Mouse (Mus musculus): Measurements from ENCODE around the gene Cntnap4. TPM values are rescaled to one million over a fixed set of nuclear protein-coding genes. Genes with fewer than 3 reads are reported as not detected.
"Not testable (repeated sequence)": the region's sequence is repeated elsewhere in the genome, so short reads cannot be mapped to it uniquely, and the experiment has no call there.

The Cntnap4 gene
- polyA plus RNA-seq, 2 experiments, result 3.9 TPM

DNA sequence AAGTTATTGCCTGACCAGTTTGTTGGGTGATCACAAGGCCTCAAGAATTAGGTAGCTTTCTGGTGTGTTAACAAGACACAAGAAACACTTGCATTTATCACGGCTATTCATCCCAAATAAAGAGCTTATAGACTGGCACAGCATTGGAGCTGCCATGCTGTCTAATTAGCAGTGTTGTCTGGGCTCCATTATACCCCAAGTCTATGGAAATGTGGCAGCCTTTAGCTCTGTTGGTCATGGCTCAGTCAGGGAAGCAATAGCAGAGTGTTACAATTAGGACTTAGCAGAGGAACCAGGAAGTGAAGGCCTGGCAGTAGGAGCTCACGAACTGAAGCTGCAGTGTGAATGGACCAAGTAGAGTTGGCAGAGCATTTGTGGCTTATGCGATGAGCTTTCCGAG, 185.3 kb downstream of the Cntnap4 start:
- H3K4me1 ChIP-seq (ENCODE audit: control insufficient read depth, insufficient read depth, low read length), result no peaks in the 10 kb centered on the region
- DNase-seq (ENCODE audit: low spot score) (no peak), ATAC-seq (ENCODE audit: low FRiP score, low read depth) (no peak)
- TF ChIP-seq POLR2A (IDR thresholded peaks at IDR 0.05; ENCODE audit: borderline replicate concordance, extremely low read depth, insufficient read depth, insufficient read length), result no peak
- H3K27me3 ChIP-seq (ENCODE audit: control insufficient read depth, insufficient read depth, low read length), result no peaks in the 10 kb centered on the region
- WGBS, result 75% methylated on average over 4 of the region's 4 CpGs
- H3K9ac ChIP-seq (ENCODE audit: low read depth, low read length, severe bottlenecking), result no peak overlapping the region
- no peak overlapping the region for H3K4me2 ChIP-seq (replicated peaks; ENCODE audit: low read depth, low read length, severe bottlenecking)
- H3K36me3 ChIP-seq (ENCODE audit: control insufficient read depth, insufficient read depth, low read length), result no peaks in the 10 kb centered on the region
- no peak overlapping the region for H3K27ac ChIP-seq (replicated peaks; ENCODE audit: low read depth, low read length)
- no peaks in the 10 kb centered on the region for H3K9me3 ChIP-seq (ENCODE audit: control insufficient read depth, low read length)
- H3K4me3 ChIP-seq (replicated peaks; ENCODE audit: low read length), result no peak overlapping the region

DNA sequence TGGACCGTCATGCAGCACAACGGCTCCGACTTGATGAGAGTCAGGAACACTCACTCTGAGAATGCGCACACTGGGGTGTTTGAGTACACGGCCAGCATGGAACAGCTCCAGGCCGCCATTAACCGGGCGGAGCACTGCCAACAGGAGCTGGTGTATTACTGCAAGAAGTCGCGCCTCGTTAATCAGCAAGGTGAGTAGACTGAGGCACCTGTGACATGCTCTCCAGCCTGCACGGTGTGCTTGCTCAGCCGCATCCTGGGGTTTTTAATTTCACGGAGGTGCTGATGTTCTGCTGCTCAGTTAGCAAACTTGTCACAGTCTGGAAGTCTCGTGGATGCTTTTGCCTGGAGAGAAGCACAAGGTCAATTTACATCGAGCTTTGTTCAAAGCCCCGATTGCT, 233.2 kb downstream of the Cntnap4 start:
- Histone ChIP-seq H3K4me2 (replicated peaks; ENCODE audit: low read depth, low read length, severe bottlenecking) (no peak overlapping the region), H3K9ac (ENCODE audit: low read depth, low read length, severe bottlenecking) (no peak overlapping the region), H3K27me3 (ENCODE audit: control insufficient read depth, insufficient read depth, low read length) (no peaks in the 10 kb centered on the region), H3K27ac (replicated peaks; ENCODE audit: low read depth, low read length) (no peak overlapping the region), H3K4me3 (replicated peaks; ENCODE audit: low read length) (no peak overlapping the region), H3K4me1 (ENCODE audit: control insufficient read depth, insufficient read depth, low read length) (no peaks in the 10 kb centered on the region), H3K36me3 (ENCODE audit: control insufficient read depth, insufficient read depth, low read length) (no peaks in the 10 kb centered on the region), H3K9me3 (ENCODE audit: control insufficient read depth, low read length) (no peaks in the 10 kb centered on the region)
- ATAC-seq (ENCODE audit: low FRiP score, low read depth) (no peak), DNase-seq (ENCODE audit: low spot score) (no peak)
- no peak for TF ChIP-seq POLR2A (IDR thresholded peaks at IDR 0.05; ENCODE audit: borderline replicate concordance, extremely low read depth, insufficient read depth, insufficient read length)
- 89% methylated on average over 17 of the region's 17 CpGs for WGBS

DNA sequence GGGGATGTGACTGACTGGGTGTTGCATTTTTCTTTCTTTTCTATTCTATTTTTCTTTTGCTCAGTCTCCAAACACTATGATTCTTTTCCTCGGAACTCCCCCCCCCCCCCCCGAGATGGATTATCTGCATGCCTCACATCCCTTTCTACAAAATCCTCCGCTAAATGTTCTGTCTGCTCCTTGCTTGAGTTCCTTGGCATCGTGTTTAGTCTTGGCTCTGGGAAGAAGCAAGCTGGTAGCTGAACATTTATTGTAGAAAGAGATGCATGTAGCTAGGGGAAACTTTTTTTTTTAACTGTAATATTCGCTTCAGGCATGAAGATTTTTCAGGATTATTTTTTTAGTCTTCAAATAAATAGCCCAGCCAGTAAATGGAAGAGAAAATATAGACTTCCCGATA, 239.5 kb downstream of the Cntnap4 start:
- Histone ChIP-seq H3K27me3 (ENCODE audit: control insufficient read depth, insufficient read depth, low read length) (no peaks in the 10 kb centered on the region), H3K27ac (replicated peaks; ENCODE audit: low read depth, low read length) (no peak overlapping the region), H3K4me2 (replicated peaks; ENCODE audit: low read depth, low read length, severe bottlenecking) (no peak overlapping the region), H3K4me1 (ENCODE audit: control insufficient read depth, insufficient read depth, low read length) (no peaks in the 10 kb centered on the region), H3K9ac (ENCODE audit: low read depth, low read length, severe bottlenecking) (no peak overlapping the region), H3K36me3 (ENCODE audit: control insufficient read depth, insufficient read depth, low read length) (no peaks in the 10 kb centered on the region), H3K9me3 (ENCODE audit: control insufficient read depth, low read length) (no peaks in the 10 kb centered on the region), H3K4me3 (replicated peaks; ENCODE audit: low read length) (no peak overlapping the region)
- no peak for TF ChIP-seq POLR2A (IDR thresholded peaks at IDR 0.05; ENCODE audit: borderline replicate concordance, extremely low read depth, insufficient read depth, insufficient read length)
- 78% methylated on average over 6 of the region's 6 CpGs for WGBS
- ATAC-seq (ENCODE audit: low FRiP score, low read depth), result no peak
- no peak for DNase-seq (ENCODE audit: low spot score)

DNA sequence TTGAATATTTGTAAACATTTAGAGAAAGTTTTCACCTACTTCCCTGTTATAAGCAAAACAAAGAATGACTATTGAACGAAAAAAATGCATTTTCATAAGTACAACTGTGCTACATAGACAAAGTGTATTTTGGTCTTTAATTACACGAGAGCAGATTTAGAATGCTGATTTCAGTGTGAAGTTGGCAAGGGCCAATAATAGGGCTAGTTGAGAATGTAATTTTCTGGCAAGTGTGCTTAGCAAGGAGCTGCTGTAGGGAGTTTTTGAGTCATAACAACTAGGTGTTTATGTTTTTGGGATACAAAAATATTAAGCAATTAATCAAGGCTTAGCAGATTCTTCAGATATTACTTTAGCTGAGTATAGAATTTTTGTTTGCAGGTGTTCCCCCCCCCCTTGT, 271.2 kb downstream of the Cntnap4 start:
- TF ChIP-seq POLR2A (IDR thresholded peaks at IDR 0.05; ENCODE audit: borderline replicate concordance, extremely low read depth, insufficient read depth, insufficient read length), result no peak
- WGBS, result 83% methylated on average over 2 of the region's 2 CpGs
- H3K9me3 ChIP-seq (ENCODE audit: control insufficient read depth, low read length), result no peaks in the 10 kb centered on the region
- no peak overlapping the region for H3K4me2 ChIP-seq (replicated peaks; ENCODE audit: low read depth, low read length, severe bottlenecking)
- no peak overlapping the region for H3K4me3 ChIP-seq (replicated peaks; ENCODE audit: low read length)
- no peaks in the 10 kb centered on the region for H3K27me3 ChIP-seq (ENCODE audit: control insufficient read depth, insufficient read depth, low read length)
- no peaks in the 10 kb centered on the region for H3K36me3 ChIP-seq (ENCODE audit: control insufficient read depth, insufficient read depth, low read length)
- ATAC-seq (ENCODE audit: low FRiP score, low read depth) (no peak), DNase-seq (ENCODE audit: low spot score) (no peak)
- H3K27ac ChIP-seq (replicated peaks; ENCODE audit: low read depth, low read length), result no peak overlapping the region
- no peak overlapping the region for H3K9ac ChIP-seq (ENCODE audit: low read depth, low read length, severe bottlenecking)
- H3K4me1 ChIP-seq (ENCODE audit: control insufficient read depth, insufficient read depth, low read length), result no peaks in the 10 kb centered on the region

DNA sequence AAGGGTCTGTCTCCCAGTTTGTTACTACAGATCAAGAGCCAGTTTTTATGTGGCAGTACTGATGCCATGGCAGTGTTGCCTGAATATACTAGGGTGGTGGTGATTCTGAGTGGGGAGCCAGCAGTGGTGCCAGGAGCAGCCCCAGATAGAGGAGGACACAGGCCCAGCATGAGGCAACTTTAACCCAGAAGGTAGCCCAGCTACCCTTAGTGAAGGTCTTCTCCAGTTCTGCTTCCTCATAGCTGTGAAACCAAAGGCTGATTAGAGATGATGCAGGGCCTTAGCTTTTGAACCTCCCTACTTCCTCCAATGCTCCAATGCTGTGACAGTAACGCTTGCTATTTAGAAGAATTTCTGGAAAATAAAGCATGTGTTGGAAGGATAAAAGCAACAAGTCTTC, 279.7 kb downstream of the Cntnap4 start:
- H3K27ac ChIP-seq (replicated peaks; ENCODE audit: low read depth, low read length); H3K4me1 ChIP-seq (ENCODE audit: control insufficient read depth, insufficient read depth, low read length); H3K9me3 ChIP-seq (ENCODE audit: control insufficient read depth, low read length); H3K27me3 ChIP-seq (ENCODE audit: control insufficient read depth, insufficient read depth, low read length); H3K36me3 ChIP-seq (ENCODE audit: control insufficient read depth, insufficient read depth, low read length); H3K4me2 ChIP-seq (replicated peaks; ENCODE audit: low read depth, low read length, severe bottlenecking); H3K4me3 ChIP-seq (replicated peaks; ENCODE audit: low read length); ATAC-seq (ENCODE audit: low FRiP score, low read depth); H3K9ac ChIP-seq (ENCODE audit: low read depth, low read length, severe bottlenecking); DNase-seq (ENCODE audit: low spot score): not testable (repeated sequence)
- 88% methylated on average over 1 of the region's 1 CpGs for WGBS

DNA sequence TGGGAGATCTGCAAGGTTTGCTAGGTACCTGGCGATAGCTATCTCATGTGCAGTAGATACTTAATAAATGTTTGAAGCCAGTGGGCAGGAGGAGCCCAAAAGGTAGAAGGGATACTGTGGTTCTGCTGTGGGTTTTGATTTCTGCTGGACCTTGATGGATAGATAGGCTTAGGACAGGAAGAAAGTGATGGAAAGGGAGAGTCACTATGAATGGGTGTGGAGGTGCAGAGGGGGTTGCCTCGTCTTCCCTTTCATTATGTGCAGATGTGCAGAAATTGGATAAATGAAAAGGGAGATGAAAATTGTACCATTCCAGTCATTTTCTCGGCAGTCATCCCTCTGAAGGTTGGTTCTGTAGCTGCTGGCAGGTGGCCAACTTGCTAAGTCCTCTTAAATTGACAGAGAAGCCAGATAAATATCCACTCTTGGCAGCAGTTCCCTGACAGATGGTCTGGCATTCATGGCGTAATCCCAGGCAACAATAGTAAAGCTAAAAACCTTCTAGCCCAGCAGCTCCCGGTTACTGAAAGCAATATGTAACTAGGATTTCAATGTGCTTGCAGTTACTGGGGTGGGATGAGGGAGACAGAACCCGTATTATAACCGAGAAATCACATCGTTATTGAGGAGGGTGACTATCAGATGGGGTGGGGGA, 336.7 kb downstream of the Cntnap4 start:
- H3K27me3 ChIP-seq (ENCODE audit: control insufficient read depth, insufficient read depth, low read length), result no peaks in the 10 kb centered on the region
- H3K27ac ChIP-seq (replicated peaks; ENCODE audit: low read depth, low read length), result no peak overlapping the region
- no peaks in the 10 kb centered on the region for H3K36me3 ChIP-seq (ENCODE audit: control insufficient read depth, insufficient read depth, low read length)
- no peak for TF ChIP-seq POLR2A (IDR thresholded peaks at IDR 0.05; ENCODE audit: borderline replicate concordance, extremely low read depth, insufficient read depth, insufficient read length)
- 16% methylated on average over 8 of the region's 8 CpGs for WGBS
- H3K4me1 ChIP-seq (ENCODE audit: control insufficient read depth, insufficient read depth, low read length), result peaks cover 9% of the 10 kb centered on the region; the same call in 1 of the 2 replicates
- no peaks in the 10 kb centered on the region for H3K9me3 ChIP-seq (ENCODE audit: control insufficient read depth, low read length)
- peak; percentile 85 for ATAC-seq (ENCODE audit: low FRiP score, low read depth)
- no peak overlapping the region for H3K4me3 ChIP-seq (replicated peaks; ENCODE audit: low read length)
- H3K9ac ChIP-seq (ENCODE audit: low read depth, low read length, severe bottlenecking), result no peak overlapping the region
- H3K4me2 ChIP-seq (replicated peaks; ENCODE audit: low read depth, low read length, severe bottlenecking), result 0 out of 2 replicates have a peak overlapping the region, but pooled peaks have one; percentile 10
- DNase-seq (ENCODE audit: low spot score), result peak; percentile 94
